Mouse (Mus musculus): ENCODE results near the gene Arhgef3. TPM values are rescaled to one million over a fixed set of nuclear protein-coding genes. Genes with fewer than 3 reads are reported as not detected.

Arhgef3 gene
- polyA plus RNA-seq, 1 experiment from 2014 or later: 6.4 TPM

DNA sequence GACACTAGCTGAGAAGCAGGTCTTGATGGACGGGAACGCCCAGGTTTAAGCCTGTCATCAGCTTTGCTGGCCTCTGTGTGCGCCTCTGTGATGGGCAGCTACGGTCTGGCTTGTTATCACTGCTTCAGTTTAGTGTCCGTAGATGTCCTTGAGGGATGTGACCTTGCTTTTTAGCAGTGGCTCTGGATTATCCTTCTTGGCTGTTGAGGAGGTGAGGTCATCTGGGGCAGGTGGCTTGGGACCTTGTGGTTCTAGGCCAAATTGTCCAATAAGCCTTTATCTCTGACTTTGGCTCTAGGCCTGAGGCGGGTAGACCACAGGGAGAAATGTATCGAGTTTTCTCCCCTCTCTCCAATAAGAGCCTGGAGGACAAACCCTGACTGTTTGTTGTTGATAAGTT, 33.0 kb downstream of the Arhgef3 start:
- Histone ChIP-seq H3K4me2 (no peak overlapping the region), H3K4me1 (replicated peaks; ENCODE audit: control insufficient read depth, insufficient read depth, low read length) (no peaks in the 10 kb centered on the region), H3K36me3 (ENCODE audit: control insufficient read depth, insufficient read depth, low read length) (no peaks in the 10 kb centered on the region), H3K27ac (ENCODE audit: low read depth, low read length) (no peak overlapping the region), H3K9ac (ENCODE audit: low read depth, low read length) (no peak overlapping the region), H3K4me3 (ENCODE audit: low read depth, low read length) (no peak overlapping the region), H3K9me3 (ENCODE audit: control insufficient read depth, low read length) (no peaks in the 10 kb centered on the region), H3K27me3 (replicated peaks; ENCODE audit: control insufficient read depth, insufficient read depth, low read length) (no peaks in the 10 kb centered on the region)
- WGBS: 77% methylated on average over 7 of the region's 7 CpGs
- ATAC-seq (replicated peaks; ENCODE audit: low FRiP score) (no peak), DNase-seq (ENCODE audit: low spot score) (no peak)

DNA sequence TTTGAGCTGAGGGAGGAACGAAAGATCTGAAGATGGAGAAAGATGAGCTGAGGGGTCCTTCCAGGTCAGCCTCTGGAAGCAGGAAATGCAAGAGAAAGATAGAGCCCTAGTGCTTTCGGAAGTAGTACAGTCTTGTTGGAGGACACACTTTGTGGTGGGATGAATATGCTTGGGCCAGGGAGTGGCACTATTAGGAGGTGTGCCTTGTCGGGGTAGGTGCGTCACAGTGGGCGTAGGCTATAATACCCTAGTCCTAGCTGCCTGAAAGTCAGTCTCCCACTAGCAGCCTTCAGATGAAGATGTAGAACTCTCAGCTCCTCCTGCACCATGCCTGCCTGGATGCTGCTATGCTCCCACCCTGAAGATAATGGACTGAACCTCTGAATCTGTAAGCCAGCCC, 34.7 kb downstream of the Arhgef3 start:
- no peak for ATAC-seq (replicated peaks; ENCODE audit: low FRiP score)
- no peaks in the 10 kb centered on the region for H3K36me3 ChIP-seq (ENCODE audit: control insufficient read depth, insufficient read depth, low read length)
- no peak overlapping the region for H3K27ac ChIP-seq (ENCODE audit: low read depth, low read length)
- H3K9me3 ChIP-seq (ENCODE audit: control insufficient read depth, low read length): no peaks in the 10 kb centered on the region
- H3K9ac ChIP-seq (ENCODE audit: low read depth, low read length): no peak overlapping the region
- no peak overlapping the region for H3K4me3 ChIP-seq (ENCODE audit: low read depth, low read length)
- no peak for DNase-seq (ENCODE audit: low spot score)
- no peaks in the 10 kb centered on the region for H3K4me1 ChIP-seq (replicated peaks; ENCODE audit: control insufficient read depth, insufficient read depth, low read length)
- H3K27me3 ChIP-seq (replicated peaks; ENCODE audit: control insufficient read depth, insufficient read depth, low read length): 0 out of 2 replicates have a peak, but pooled peaks cover under 1% of the 10 kb centered on the region
- WGBS: 87% methylated on average over 5 of the region's 5 CpGs
- H3K4me2 ChIP-seq: no peak overlapping the region

GRCm38 (mm10) chr14:27150011-27150640, 35.4 kb downstream of the Arhgef3 start:
- Histone ChIP-seq H3K4me3 (ENCODE audit: low read depth, low read length) (no peak overlapping the region), H3K27me3 (replicated peaks; ENCODE audit: control insufficient read depth, insufficient read depth, low read length) (0 out of 2 replicates have a peak, but pooled peaks cover 2% of the 10 kb centered on the region), H3K9me3 (ENCODE audit: control insufficient read depth, low read length) (no peaks in the 10 kb centered on the region), H3K4me1 (replicated peaks; ENCODE audit: control insufficient read depth, insufficient read depth, low read length) (no peaks in the 10 kb centered on the region), H3K4me2 (no peak overlapping the region), H3K9ac (ENCODE audit: low read depth, low read length) (no peak overlapping the region), H3K27ac (ENCODE audit: low read depth, low read length) (no peak overlapping the region), H3K36me3 (ENCODE audit: control insufficient read depth, insufficient read depth, low read length) (no peaks in the 10 kb centered on the region)
- 44% methylated on average over 6 of the region's 6 CpGs for WGBS
- no peak for DNase-seq (ENCODE audit: low spot score)
- ATAC-seq (replicated peaks; ENCODE audit: low FRiP score): no peak

GRCm38 (mm10) chr14:27151432-27151831, 36.7 kb downstream of the Arhgef3 start:
- WGBS: 25% methylated on average over 8 of the region's 8 CpGs
- ATAC-seq (replicated peaks; ENCODE audit: low FRiP score): no peak
- no peak overlapping the region for H3K4me2 ChIP-seq

DNA sequence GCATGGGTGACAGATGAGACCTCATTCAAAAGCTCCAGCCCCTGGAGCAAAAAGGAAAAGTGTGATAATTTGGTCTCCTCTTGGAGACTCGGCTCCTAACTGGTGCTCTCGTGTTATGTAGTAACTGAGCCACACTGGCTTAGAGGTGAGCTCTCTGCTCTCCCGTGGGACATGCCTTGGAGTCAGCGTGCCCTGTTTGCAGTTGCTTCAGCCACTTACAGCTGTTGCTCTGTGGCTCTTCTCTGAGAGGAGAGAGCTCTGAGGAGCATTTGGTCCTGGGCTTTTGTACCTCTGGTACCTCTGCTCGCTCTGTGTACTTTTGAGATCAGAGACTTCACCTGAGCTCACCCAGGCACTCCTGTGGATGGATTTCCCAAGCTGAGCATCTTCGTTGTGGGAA, 40.4 kb downstream of the Arhgef3 start:
- DNase-seq (ENCODE audit: low spot score) (no peak), ATAC-seq (replicated peaks; ENCODE audit: low FRiP score) (no peak)
- 68% methylated on average over 6 of the region's 6 CpGs for WGBS
- Histone ChIP-seq H3K36me3 (ENCODE audit: control insufficient read depth, insufficient read depth, low read length) (no peaks in the 10 kb centered on the region), H3K4me3 (ENCODE audit: low read depth, low read length) (no peak overlapping the region), H3K27me3 (replicated peaks; ENCODE audit: control insufficient read depth, insufficient read depth, low read length) (0 out of 2 replicates have a peak, but pooled peaks cover 2% of the 10 kb centered on the region), H3K9ac (ENCODE audit: low read depth, low read length) (no peak overlapping the region), H3K4me2 (no peak overlapping the region), H3K9me3 (ENCODE audit: control insufficient read depth, low read length) (no peaks in the 10 kb centered on the region), H3K27ac (ENCODE audit: low read depth, low read length) (no peak overlapping the region), H3K4me1 (replicated peaks; ENCODE audit: control insufficient read depth, insufficient read depth, low read length) (no peaks in the 10 kb centered on the region)

More at GRCm38 (mm10) chr14:27151432-27151831, 36.7 kb downstream of the Arhgef3 start:
- H3K4me3 ChIP-seq (ENCODE audit: low read depth, low read length): no peak overlapping the region
- H3K9ac ChIP-seq (ENCODE audit: low read depth, low read length): no peak overlapping the region
- H3K4me1 ChIP-seq (replicated peaks; ENCODE audit: control insufficient read depth, insufficient read depth, low read length): no peaks in the 10 kb centered on the region
- H3K27ac ChIP-seq (ENCODE audit: low read depth, low read length): no peak overlapping the region
- 0 out of 2 replicates have a peak, but pooled peaks cover 2% of the 10 kb centered on the region for H3K27me3 ChIP-seq (replicated peaks; ENCODE audit: control insufficient read depth, insufficient read depth, low read length)
- no peaks in the 10 kb centered on the region for H3K9me3 ChIP-seq (ENCODE audit: control insufficient read depth, low read length)
- no peak for DNase-seq (ENCODE audit: low spot score)
- H3K36me3 ChIP-seq (ENCODE audit: control insufficient read depth, insufficient read depth, low read length): no peaks in the 10 kb centered on the region

GRCm38 (mm10) chr14:27156032-27156431, 41.3 kb downstream of the Arhgef3 start:
- Histone ChIP-seq H3K4me3 (ENCODE audit: low read depth, low read length) (no peak overlapping the region), H3K27ac (ENCODE audit: low read depth, low read length) (no peak overlapping the region), H3K4me2 (no peak overlapping the region), H3K9me3 (ENCODE audit: control insufficient read depth, low read length) (no peaks in the 10 kb centered on the region), H3K4me1 (replicated peaks; ENCODE audit: control insufficient read depth, insufficient read depth, low read length) (no peaks in the 10 kb centered on the region), H3K9ac (ENCODE audit: low read depth, low read length) (no peak overlapping the region), H3K36me3 (ENCODE audit: control insufficient read depth, insufficient read depth, low read length) (no peaks in the 10 kb centered on the region), H3K27me3 (replicated peaks; ENCODE audit: control insufficient read depth, insufficient read depth, low read length) (0 out of 2 replicates have a peak, but pooled peaks cover 2% of the 10 kb centered on the region)
- WGBS: 83% methylated on average over 6 of the region's 6 CpGs
- no peak for DNase-seq (ENCODE audit: low spot score)
- no peak for ATAC-seq (replicated peaks; ENCODE audit: low FRiP score)

DNA sequence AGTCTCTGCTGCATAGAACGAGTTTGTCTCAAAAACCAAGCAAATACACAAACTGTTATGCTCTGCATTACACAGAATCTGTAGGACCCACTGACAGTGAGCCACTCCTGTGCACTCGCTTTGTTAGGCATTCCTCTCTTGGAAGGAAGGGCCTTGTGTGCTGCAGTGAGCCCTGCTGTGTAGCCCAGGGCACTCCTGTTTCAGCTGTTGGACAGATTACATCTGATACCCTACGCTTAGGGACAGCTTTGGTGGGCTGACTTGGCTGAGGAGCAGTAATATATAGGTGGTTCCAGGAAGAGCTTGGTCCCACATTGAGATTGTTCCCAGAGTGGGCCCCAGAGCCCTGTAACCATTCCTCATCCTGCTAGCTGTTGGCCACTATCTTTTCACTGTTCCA, 43.4 kb downstream of the Arhgef3 start:
- no peaks in the 10 kb centered on the region for H3K9me3 ChIP-seq (ENCODE audit: control insufficient read depth, low read length)
- 0 out of 2 replicates have a peak, but pooled peaks cover 2% of the 10 kb centered on the region for H3K27me3 ChIP-seq (replicated peaks; ENCODE audit: control insufficient read depth, insufficient read depth, low read length)
- H3K4me3 ChIP-seq (ENCODE audit: low read depth, low read length): no peak overlapping the region
- no peak overlapping the region for H3K27ac ChIP-seq (ENCODE audit: low read depth, low read length)
- H3K36me3 ChIP-seq (ENCODE audit: control insufficient read depth, insufficient read depth, low read length): no peaks in the 10 kb centered on the region
- H3K9ac ChIP-seq (ENCODE audit: low read depth, low read length): no peak overlapping the region
- no peak overlapping the region for H3K4me2 ChIP-seq
- no peaks in the 10 kb centered on the region for H3K4me1 ChIP-seq (replicated peaks; ENCODE audit: control insufficient read depth, insufficient read depth, low read length)
- WGBS: 70% methylated on average over 3 of the region's 3 CpGs
- ATAC-seq (replicated peaks; ENCODE audit: low FRiP score) (no peak), DNase-seq (ENCODE audit: low spot score) (no peak)

GRCm38 (mm10) chr14:27158782-27159181, 44.1 kb downstream of the Arhgef3 start:
- no peak for DNase-seq (ENCODE audit: low spot score)
- 62% methylated on average over 2 of the region's 2 CpGs for WGBS
- H3K36me3 ChIP-seq (ENCODE audit: control insufficient read depth, insufficient read depth, low read length): no peaks in the 10 kb centered on the region
- no peaks in the 10 kb centered on the region for H3K4me1 ChIP-seq (replicated peaks; ENCODE audit: control insufficient read depth, insufficient read depth, low read length)
- H3K27me3 ChIP-seq (replicated peaks; ENCODE audit: control insufficient read depth, insufficient read depth, low read length): 0 out of 2 replicates have a peak, but pooled peaks cover 2% of the 10 kb centered on the region
- H3K4me3 ChIP-seq (ENCODE audit: low read depth, low read length): no peak overlapping the region
- H3K4me2 ChIP-seq: no peak overlapping the region
- ATAC-seq (replicated peaks; ENCODE audit: low FRiP score): no peak
- H3K9me3 ChIP-seq (ENCODE audit: control insufficient read depth, low read length): no peaks in the 10 kb centered on the region
- no peak overlapping the region for H3K9ac ChIP-seq (ENCODE audit: low read depth, low read length)
- H3K27ac ChIP-seq (ENCODE audit: low read depth, low read length): no peak overlapping the region

- WGBS: 86% methylated on average over 7 of the region's 7 CpGs
- H3K27me3 ChIP-seq (replicated peaks; ENCODE audit: control insufficient read depth, insufficient read depth, low read length): no peaks in the 10 kb centered on the region
Observed at GRCm38 (mm10) chr14:27160762-27161161, 46.1 kb downstream of the Arhgef3 start.

More at GRCm38 (mm10) chr14:27160762-27161161, 46.1 kb downstream of the Arhgef3 start:
- no peak for ATAC-seq (replicated peaks; ENCODE audit: low FRiP score)
- no peak overlapping the region for H3K27ac ChIP-seq (ENCODE audit: low read depth, low read length)
- no peak overlapping the region for H3K4me3 ChIP-seq (ENCODE audit: low read depth, low read length)
- no peak overlapping the region for H3K4me2 ChIP-seq
- no peak overlapping the region for H3K9ac ChIP-seq (ENCODE audit: low read depth, low read length)
- H3K4me1 ChIP-seq (replicated peaks; ENCODE audit: control insufficient read depth, insufficient read depth, low read length): no peaks in the 10 kb centered on the region
- no peaks in the 10 kb centered on the region for H3K36me3 ChIP-seq (ENCODE audit: control insufficient read depth, insufficient read depth, low read length)
- H3K9me3 ChIP-seq (ENCODE audit: control insufficient read depth, low read length): no peaks in the 10 kb centered on the region
- DNase-seq (ENCODE audit: low spot score): no peak
